Mouse (Mus musculus) left cerebral cortex, postnatal 25 days (tissue): ENCODE measurements around the gene Itgb2. TPM values are rescaled to one million over a fixed set of nuclear protein-coding genes. Genes with fewer than 3 reads are reported as not detected.

Source experiments
- DNase-seq, 2 experiments: peaks; one replicate each; pipeline ENCODE4 v3.0.0; 2022; ENCODE audit warnings: low spot score in 2 of 2, mixed read lengths in 1 of 2
- intact Hi-C: fragments of 180-260 bp; cut with DNase I; formaldehyde crosslinking; loops from one replicate; pipeline ENCODE4 v1.15.1; 2025
- total RNA-seq, 2 experiments: library from RNA; stranded (reverse); gene quantifications; 2 replicates each; pipeline ENCODE4 v1.2.3; 2021

The Itgb2 gene
- total RNA-seq, 2 experiments from 2014 or later: 2.9 to 3.6 TPM

DNA sequence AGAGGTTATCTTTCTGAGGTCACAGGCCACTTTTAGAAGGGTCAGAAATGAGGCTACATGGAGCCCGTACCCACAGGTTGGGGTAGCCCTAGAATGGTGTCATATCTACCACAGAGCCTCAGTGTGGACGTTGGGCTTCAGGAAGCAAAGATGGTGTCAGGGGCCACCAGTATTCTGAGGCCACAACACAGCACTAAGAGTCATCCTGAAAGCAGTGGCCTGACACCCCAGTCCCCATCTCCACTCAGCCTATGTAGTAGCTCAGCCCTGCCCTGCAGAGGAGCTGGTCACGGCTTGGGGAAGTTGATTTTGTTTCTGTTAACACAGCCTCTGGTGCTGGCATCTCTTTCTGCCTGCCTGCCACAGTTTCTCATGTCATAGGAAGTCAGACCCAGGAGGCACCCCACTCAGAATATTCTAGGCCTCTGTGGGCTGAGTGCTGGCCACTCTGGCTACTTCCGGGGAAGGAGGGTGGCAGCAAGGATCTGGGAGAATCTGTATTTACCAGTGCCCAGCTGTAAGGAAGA lies 10.6 kb downstream of the Itgb2 start:
- intact Hi-C loops: no loop called here
- no peak for DNase-seq

DNA sequence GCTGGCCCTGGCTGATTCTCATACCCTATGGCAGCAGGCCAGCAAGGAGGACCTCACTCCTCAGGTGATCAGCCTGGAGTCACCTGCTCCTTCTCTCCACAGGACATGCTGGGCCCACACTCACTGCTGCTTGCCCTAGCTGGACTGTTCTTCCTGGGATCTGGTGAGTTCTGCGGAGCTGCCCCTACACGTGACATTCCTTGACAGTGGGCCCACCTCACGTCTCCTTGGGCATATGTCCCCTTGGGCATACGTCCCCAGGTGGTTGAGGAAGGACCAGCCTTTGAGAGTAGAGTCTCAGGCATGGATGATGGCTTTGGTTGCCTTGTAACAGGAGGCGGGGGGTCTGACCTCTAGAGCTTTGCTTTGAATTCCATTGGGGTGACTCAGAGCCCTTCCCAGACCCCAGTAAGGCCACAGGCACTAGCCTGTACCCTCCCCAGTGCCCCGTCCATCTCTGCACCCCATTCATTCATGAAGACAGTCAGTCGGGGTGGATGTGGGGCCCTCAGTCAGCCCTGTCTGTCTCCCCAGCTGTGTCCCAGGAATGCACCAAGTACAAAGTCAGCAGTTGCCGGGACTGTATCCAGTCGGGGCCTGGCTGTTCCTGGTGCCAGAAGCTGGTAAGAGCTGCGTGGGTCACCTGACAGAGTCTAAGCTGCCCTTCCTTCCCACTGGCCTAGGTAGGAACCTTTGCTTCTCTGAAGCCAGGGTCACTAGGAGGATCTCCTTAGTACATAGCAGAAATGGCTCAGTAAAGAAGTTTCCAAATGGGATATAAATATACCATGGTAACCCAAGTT lies 12.0 kb downstream of the Itgb2 start:
- DNase-seq: no peak
- intact Hi-C loops: no loop called here

DNA sequence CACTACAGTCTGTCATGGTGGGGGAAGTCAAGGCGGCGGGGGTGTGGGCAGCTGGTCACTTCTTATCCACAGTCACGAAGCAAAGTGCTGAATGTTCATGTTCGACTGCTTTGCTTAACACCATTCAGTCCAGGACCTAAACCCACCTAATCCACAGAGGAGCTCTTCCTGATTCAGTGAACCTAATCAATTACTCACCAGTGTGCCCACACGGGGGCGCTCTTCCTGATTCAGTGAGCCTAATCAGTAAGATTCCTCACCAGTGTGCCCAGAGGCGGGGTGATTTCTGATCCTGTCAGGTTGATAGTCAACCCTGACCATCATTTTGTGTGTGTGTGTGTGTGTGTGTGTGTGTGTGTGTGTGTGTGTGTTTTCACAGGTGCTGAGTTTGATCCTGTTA lies 13.2 kb downstream of the Itgb2 start:
- no peak for DNase-seq
- intact Hi-C loops: no loop called here

DNA sequence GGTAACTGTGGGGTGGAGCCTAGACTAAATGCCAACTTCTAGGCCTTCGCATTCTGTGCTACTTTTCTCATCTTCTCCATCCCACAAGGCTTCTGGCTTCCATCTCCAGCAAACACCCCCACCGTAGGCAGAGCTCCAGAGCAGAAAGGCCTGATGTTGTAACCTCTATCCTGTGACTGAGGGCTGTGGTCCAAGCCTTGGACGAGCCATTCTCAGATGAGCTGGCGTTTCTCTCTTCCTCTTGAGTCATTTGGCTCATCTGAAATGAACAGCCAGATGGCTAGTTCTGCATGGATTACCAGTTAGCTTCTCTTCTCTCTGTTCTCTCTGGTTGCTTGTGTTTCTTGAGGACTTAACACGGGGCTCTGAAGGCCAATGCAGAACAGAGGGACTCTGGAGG lies 14.9 kb downstream of the Itgb2 start:
- DNase-seq: peak in 1 of 2 experiments; percentile 90
- intact Hi-C loops: no loop called here

- DNase-seq: no peak
- intact Hi-C loops: no loop called here
Observed at GRCm38 (mm10) chr10:77548576-77548975, 18.5 kb downstream of the Itgb2 start.

GRCm38 (mm10) chr10:77550874-77551273 lies 20.8 kb downstream of the Itgb2 start:
- DNase-seq: peak in 1 of 2 experiments; percentile 17

DNA sequence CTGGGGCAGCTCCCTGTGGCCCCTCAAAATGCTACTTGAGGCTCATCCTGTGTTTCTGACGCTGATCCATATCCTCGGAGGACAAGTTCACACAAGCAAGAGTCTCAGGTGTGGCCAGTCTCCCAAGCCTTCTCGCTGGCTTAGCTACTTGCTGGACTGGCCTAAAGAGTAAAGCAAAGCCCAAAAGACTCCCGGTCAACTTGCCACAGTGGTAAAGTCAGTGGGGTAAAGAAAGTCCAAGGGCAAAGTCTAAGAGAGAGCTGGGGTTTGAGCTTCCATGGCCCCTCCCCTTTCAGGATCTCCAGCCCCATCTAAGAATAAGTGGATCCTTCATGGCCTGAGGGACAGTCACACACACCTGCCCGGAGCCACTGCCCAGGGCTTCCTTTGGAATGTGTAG lies 22.1 kb downstream of the Itgb2 start:
- intact Hi-C loops: no loop called here

More at GRCm38 (mm10) chr10:77550874-77551273, 20.8 kb downstream of the Itgb2 start:
- intact Hi-C loops: no loop called here

DNA sequence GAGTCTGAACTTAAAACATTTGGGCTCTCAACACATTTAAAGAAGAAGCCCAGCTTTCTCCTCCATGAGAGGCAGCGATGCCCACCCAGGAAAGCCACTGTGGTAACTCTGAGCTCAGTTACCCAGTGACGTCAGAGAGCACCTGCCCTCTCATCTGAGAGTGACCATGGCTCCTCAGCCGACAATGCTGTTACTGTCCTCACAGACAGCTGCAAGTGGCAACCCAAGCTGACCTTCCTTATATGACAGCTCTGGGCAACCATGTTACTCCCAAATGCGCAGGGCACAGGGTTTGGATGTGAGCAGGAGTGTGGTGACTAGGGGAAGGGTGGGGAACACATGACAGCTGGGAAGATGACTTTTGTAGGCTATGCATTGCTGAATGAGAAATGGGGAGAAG lies 23.2 kb downstream of the Itgb2 start:
- DNase-seq: no peak
- intact Hi-C loops: no loop called here

More for the DNA sequence above, 22.1 kb downstream of the Itgb2 start:
- no peak for DNase-seq

DNA sequence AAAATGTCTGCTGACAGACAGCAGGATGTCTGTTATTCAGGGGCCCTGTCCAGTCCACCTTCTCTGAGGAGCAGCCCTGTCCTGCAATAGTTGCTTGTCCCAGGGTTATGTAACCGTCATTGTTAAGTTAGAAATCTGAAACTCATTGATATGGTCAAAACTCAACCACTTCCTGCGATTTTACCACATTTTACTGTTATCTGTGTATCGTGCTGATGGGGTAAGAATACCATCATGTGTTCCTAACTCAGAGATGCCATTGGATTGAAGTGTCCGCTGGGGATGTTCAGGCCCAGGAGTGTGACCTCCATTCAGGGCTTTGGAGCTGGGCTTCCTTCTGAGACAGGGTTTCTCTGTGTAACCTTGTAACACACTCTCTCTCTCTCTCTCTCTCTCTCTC lies 24.9 kb downstream of the Itgb2 start:
- no peak for DNase-seq
- intact Hi-C loops: no loop called here

- intact Hi-C loops: no loop called here
- no peak for DNase-seq
Observed at GRCm38 (mm10) chr10:77556631-77557030, 26.6 kb downstream of the Itgb2 start.

DNA sequence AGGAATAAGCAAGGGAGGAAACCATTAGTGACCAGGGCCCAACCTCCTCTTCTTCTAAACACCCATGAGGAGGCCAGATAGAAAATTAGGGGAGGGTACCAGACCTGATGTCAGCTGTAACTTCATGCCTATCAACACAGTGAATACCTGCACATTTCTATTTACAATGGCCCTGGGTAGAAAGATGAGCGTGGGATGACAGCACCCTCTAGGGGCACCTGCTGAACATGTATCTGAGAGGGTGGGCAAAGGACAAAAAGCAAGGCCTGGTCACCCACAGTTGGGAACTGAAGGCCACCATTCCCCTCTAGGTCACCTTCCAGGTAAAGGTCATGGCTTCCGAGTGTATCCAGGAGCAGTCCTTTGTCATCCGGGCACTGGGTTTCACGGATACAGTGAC lies 27.6 kb downstream of the Itgb2 start:
- no peak for DNase-seq
- intact Hi-C loops: no loop called here

- intact Hi-C loops: no loop called here
- DNase-seq: no peak
Observed at GRCm38 (mm10) chr10:77560090-77560489, 30.0 kb downstream of the Itgb2 start.

- intact Hi-C loops: no loop called here
- DNase-seq: no peak
Observed at GRCm38 (mm10) chr10:77560830-77561229, 30.8 kb downstream of the Itgb2 start.

GRCm38 (mm10) chr10:77561508-77561907 lies 31.5 kb downstream of the Itgb2 start:
- no peak for DNase-seq
- intact Hi-C loops: no loop called here

DNA sequence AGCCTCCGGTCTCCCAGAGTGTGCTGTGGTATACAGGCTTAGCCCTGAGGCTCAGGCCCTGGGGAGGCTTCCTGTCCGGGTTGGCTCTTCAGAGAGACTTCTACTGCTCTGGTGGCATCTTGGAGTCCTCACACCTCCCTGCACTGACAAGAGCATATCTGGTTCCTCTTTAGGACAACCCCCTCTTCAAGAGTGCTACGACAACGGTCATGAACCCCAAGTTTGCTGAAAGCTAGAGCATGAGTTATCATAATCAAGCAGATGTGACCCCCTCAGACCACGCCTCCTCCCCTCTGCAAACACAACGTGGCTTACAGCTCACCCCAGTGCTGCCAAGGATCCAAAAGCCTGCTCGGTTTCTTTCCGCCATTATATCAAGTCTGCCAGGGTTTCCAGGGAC lies 35.0 kb downstream of the Itgb2 start:
- intact Hi-C loops: loop anchor here (5.0 kb wide), 2 partner anchors 283 to 327 kb away; no protein-coding TSS in a partner anchor

GRCm38 (mm10) chr10:77566651-77567050 lies 36.6 kb downstream of the Itgb2 start:
- DNase-seq: peak; percentile 56 to 77
- intact Hi-C loops: loop anchor here (1.0 to 5.0 kb wide), 3 partner anchors 49 to 326 kb away; no protein-coding TSS in a partner anchor

More for the DNA sequence above, 35.0 kb downstream of the Itgb2 start:
- no peak for DNase-seq

- intact Hi-C loops: loop anchor here (5.0 kb wide), 2 partner anchors 287 to 323 kb away; no protein-coding TSS in a partner anchor
- no peak for DNase-seq
Observed at GRCm38 (mm10) chr10:77569481-77569880, 39.4 kb downstream of the Itgb2 start.

- intact Hi-C loops: loop anchor here (5.0 kb wide), 2 partner anchors 288 to 322 kb away; no protein-coding TSS in a partner anchor
- no peak for DNase-seq
Observed at GRCm38 (mm10) chr10:77569973-77570658, 40.1 kb downstream of the Itgb2 start.

DNA sequence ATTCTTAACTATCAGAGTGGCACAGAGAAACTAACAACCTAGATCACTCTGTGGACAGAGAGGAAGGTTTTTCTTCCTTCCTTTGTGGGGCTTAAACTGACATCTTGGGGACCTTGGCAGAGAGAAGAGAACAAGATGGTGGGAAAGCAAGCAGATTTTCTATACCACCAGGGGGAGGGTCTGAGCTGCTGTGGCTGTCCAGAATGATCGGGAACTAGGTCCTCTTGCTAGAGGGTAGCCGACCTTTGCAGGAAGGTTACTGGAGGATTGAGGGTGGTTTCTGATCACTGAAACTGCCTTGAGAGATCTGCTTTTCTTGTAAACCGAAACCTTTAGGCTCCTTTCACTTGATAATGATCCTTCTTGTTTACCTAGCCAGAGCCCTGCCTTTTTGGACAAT lies 42.2 kb downstream of the Itgb2 start:
- no peak for DNase-seq
- intact Hi-C loops: no loop called here

DNA sequence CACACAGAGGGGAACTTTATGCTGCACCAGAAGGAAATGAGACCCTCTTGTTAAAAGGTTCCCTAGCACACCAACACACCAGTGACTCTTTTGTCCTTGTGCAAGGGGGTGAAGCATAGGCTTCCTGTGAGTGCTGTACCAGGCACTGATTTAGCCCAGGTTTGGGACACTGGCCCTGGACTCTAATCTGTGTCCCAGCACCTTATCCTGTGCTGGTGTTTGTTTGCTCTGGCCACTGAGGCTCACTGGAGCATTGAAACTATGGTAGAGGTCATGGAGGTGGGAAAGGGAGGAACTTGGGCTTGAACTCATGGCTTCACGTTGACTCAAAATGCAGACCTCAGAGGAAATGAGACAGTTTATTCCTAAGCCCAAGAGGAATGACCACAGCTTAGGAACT lies 43.1 kb downstream of the Itgb2 start:
- intact Hi-C loops: no loop called here

More for the DNA sequence above, 43.1 kb downstream of the Itgb2 start:
- no peak for DNase-seq
